Mouse (Mus musculus) left cerebral cortex, adult 18-20 months (tissue): Measurements from ENCODE around the gene Nr2f2. TPM values are rescaled to one million over a fixed set of nuclear protein-coding genes. Genes with fewer than 3 reads are reported as not detected.

Experiments used
- DNase-seq, 2 experiments: peaks; one replicate each; pipeline ENCODE4 v3.0.0; 2021 to 2022; ENCODE audit warnings: low spot score in 2 of 2, mixed read lengths in 1 of 2
- total RNA-seq, 2 experiments: library from RNA; stranded (reverse); gene quantifications; 2 replicates each; pipeline ENCODE4 v1.2.3; 2021

Nr2f2 gene
- total RNA-seq, 2 experiments from 2014 or later, result 35.3 to 42.7 TPM

DNA sequence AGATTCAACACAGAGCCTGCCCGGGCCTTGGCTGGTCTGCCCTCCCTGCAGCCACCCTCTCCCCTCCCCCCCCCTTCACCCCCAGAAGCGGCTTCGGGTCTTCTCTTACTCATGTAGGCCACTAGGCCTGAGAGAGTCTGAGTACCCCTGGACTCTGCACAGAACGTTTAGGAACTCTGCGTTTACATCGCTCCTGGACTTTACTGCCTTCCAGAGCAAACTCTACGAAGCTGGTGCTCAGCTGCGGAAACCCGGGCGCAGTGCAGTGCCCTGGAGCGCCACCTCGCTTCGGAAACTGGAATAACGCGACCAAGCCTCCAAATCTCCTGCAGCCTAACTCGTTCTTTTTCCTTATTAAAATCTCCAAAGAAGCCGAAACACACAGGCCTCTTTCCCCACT, 31.7 kb downstream of the Nr2f2 start:
- DNase-seq, result peak; percentile 81 to 89

DNA sequence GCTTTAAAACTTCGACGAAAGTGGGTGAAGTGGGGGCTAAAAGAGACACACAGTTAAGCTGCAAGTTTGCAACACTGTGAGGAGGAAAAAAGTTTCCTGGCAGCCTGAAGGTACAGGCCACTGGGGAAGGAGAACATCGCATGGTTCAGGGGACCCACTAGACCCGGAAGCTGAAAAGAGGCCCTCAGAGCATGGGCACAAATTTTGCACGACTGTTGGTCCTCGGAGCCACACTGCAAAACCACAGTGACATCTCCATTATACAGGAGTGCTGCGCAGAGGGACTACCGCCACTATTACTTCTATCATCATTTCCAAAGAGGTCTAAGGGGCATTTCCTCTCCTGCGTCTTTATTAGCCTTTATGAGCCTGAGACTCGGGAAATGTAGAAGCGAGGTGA, 32.7 kb downstream of the Nr2f2 start:
- no peak for DNase-seq

DNA sequence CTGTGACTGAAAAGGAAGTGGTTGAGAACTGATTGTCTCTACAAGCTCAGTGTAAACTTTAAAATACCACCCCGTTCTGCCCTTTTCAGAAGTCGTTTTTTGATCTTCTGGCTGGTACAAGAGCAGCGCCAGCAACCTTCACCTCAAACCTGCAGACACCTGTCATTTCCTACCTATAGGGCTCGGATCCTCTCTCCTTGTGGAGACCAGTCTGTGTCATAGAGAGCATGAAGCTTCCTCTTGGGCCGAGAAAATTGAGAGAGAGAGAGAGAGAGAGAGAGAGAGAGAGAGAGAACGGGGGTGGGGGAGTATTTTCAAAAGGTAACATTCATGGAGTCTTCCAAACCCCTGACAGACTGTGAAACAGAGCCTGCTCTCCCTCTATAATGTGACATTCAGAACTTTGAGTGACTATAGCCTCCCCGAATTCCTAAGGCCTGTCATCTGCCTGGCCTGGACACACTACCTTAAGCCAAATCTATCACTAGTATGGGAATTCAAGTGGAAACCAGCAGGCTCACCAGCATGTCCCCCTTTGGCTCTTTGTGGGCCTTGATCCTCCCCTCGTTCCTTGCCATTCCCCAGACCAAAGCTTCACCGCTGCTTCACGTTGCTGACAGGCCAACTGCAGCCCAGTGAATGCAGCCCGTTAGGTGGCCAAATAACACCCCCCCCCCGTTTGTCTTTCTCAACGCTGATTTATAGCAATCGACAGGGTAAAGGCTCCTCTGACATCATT, 33.4 kb downstream of the Nr2f2 start:
- no peak for DNase-seq

DNA sequence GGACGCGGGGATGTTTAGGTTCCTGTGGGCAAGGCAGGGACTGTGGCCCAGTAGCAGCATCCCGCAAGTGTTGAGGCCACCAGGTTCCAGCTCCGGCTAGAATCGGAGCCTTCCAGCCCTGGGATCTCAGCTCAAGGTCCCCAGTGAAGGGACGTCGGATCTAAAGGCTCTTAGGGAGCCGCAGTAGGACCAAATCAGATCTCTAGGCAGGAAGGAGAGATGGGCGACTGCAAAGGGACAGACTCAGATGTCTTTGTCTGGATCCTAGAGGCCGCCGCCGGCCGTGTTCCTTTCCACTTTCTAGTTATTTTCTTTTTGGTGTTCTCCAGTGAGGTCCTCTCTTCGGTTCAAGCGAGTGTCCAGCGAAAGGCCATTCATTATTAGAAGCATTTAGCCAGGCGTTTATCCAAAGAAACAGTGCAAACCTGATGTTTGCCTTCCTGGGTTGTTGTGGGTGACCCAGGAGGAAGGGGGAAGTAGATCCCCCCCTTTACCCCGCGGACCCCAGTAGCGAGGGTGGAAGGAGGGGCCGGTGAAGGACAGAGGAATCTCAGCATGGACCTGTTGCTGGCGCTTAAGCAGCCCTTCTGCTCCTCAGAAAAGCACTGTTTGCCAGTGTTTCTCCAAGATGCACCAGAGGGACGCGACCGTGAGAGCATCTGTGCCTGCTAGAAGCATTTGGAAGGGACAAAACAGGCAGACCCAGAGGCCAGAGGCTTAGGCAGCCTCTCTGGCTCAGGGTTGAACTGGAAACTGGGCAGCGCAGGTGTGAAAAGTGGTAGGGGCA, 34.3 kb downstream of the Nr2f2 start:
- DNase-seq, result no peak

DNA sequence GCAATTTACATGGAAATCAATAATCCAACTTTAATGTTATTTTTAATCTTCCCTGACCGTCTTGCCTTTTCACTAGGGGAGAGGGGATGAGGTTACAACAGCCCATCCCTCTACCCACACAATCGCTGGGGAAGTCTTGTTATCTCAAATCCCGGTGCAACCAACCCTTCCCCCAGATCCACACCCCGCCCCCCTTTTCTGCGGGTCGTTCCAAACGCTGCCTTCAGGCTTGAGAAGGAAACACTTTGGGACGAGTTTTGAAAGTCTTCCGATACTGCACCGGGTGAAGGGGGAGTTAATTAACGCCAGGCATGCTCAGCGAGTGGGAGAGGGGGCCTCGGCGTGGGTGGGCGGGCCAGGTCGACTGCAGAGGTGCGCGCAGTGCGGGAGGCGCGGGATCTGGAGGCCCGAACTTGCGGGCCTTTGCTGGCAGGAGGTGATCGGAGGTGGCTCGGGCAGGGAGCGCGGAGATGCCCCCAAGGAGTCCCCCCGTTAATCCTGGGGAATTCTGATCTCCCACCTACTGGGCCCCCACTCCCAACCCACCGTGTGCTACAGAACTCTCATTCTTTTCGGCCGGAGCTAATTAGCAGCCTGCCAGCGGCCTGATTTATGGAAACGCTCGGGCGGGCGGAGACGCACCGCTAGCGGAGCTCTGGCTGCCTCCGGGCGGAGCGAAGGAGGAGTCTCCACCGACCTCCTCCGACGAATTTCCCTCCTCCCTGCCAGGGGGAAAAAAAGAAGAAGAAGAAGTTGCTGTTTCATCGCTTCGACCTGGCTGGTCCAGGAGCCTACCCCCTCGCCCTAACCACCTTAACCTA, 35.1 kb downstream of the Nr2f2 start:
- DNase-seq, result no peak

DNA sequence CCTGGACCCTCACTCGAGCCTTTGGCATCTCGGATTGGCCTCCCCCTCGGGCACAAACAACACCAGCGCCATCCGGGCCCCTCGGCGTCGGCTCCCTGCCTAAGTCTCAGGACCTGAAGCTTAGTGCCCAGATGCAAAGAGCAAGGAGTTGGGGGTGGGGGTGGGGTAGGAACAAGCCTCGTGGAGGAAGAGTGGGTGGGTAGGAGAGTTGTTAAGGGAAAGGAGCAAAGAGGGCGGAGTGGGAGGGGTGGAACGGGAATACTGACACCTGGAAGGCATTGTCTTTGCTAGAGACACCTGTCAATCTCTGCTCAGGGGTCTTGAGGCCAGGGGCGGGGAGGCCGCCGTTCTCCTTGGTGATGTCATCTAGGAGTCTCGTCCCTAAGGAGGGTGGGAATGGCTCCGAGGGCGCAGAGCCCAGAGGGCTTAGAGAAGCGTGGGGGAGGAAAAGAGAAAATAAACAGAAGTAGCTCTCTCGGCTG, 35.7 kb downstream of the Nr2f2 start:
- no peak for DNase-seq

DNA sequence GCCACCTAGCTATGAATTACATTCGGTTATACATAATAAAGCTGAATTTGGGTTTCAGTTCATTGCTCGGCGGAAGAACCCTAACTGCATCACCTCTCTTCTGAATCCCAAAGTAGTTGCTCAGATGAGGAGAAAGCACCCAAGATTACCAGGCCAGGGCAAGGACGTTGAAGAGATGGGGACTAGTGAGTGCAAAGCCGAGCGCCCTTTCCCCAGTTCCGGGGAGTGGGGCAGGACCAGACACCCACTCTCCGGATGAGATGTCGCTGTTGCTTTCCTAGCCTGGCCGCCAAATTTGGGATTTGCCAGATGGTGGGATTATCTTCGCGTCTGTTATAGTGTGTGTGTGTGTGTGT, 36.4 kb downstream of the Nr2f2 start:
- DNase-seq, result no peak

DNA sequence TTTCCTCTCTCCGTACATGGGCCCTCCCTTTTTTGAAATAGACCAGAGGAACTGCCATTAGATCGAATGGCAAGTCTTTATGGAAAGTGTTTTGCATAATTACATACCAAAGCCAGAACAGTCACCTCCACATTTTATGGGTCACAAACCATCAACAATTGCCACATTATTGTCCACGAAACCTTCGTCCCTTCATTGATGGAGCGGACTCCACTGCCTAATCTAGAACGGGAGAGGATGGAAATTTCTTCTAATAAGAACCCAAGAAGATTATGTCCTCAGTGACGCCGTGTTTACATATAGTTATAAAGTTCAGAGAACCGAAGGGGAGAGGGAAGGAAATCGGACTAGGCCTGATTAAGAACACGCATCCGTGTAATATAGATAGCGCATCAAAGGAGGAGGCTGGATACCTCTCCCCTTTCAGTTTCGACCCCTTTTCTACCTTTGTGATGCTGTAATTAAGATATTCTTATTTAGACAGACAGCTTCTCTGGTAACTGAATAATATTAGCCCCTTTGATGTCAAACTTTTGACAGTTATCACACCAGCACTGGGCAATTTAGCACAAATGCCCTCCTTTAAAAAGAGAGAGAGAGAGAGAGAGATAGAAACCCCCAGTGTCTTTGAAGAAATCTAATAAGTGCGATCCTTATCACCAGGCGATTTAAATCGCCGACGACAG, 36.9 kb downstream of the Nr2f2 start:
- no peak for DNase-seq

DNA sequence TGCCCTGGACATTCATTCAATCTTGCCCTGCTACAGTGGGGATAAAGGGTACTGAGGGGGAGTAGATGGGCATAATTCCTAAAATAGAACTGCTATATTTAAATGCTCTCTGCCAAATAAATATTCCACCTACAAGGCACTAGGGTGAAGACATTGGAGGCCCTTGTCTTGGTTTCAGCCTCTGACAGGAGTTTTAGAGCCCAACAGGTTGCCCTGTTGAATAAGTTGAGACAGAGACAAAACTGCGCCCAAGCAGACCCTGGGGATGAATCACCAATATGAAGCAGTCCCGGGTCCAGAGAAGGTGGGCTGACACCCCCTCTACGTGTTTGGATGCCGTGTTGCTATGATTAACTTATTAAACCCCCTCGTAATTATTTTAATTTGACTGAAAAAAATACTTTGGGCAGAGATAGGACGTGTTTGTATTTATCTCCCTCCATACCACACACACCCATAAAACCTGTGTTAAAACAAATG, 37.5 kb downstream of the Nr2f2 start:
- no peak for DNase-seq

DNA sequence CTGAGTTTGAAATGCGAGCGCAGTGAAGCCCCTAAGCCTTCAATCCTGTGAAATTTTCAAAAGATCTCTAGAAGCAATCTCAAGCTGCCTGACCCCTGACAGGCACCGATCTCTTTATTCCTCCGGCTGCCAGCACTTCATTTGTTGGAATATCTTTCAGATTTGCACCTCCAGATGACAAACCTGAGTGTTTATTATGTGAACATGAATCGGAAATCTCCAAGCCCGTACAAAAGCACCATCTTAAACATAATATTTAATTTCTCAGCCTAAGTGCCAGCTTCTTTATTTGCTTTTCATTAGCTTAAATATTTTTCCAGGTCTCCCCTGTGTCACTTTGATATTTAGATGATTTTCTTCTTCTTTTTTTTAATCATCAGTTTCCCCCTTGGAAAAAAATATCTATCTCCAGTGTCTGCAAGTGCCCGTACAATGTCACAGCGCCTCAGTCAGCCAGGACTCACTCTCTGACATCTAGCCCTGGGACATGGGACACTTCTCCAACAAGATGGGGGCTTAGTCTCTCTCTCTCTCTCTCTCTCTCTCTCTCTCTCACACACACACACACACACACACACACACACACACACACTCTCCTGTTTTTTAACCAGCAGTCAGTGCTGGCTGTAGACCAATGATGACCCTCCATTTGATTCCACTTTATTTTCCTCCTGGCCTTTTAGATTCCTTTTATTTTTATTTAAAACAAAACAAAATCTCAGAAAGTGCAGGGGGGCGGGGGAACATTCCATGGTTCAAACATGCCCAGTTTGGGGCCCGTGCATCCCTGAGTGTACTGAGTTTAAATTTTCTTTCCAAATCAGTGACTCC, 38.1 kb downstream of the Nr2f2 start:
- no peak for DNase-seq

DNA sequence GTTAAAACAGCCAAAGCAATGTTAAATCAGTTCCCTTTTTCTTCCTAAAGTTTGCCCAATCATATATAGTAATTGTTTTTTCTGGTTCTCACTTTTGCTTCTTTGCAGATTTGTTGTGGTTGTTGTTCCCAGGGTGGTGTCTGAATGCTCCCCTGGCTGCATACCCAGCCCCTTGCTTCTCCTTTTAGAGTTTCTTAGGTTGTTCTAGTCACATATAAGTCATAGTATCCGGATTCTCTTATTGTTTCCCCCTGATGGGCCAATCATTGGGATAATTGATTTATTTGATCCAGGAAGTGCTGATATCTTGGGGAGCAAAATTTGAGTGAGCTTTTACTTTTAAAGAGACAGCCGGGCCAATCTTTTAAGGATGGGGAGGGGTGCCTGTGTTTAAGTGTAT, 39.3 kb downstream of the Nr2f2 start:
- DNase-seq, result no peak

DNA sequence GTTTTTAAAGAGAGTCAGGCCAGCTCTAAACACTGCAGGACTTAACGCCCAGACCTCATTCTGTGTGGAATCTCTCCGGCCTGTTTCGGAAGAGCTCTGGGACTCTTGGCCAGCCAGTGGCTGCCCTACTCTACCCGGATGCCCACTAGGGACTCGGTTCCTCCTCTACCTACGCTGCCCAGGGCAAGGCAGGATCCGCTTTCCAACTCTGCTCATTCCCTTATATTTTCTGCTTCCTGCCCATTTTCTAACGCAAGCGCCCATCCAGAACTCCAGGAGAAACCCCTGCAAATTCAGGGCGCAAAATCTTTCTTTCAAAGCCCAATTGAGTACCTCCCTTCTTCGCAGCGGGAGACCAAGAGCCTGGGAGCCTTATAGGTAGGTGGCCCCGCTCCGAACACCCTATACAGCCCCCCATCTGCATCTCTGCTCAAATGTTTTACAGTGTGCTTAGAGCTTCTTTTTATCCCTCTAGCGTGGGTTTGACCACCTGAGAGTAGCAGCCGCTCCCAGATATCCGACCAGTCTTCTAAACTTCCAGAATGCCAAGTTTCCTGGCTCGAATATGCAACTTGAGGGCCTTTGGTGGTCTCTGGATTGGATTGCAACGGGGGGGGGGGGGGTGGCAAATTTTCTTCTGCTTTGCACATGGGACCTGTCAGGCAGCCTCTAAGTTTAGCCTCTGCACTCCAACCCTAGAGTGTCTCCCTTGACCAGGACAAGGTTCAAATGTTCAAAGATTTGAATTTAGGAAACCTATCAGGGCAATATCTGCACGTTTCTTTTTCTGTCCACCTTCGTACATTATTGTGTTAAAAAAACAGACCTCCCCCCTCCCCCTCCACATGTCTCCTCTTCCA, 40.1 kb downstream of the Nr2f2 start:
- DNase-seq, result no peak

DNA sequence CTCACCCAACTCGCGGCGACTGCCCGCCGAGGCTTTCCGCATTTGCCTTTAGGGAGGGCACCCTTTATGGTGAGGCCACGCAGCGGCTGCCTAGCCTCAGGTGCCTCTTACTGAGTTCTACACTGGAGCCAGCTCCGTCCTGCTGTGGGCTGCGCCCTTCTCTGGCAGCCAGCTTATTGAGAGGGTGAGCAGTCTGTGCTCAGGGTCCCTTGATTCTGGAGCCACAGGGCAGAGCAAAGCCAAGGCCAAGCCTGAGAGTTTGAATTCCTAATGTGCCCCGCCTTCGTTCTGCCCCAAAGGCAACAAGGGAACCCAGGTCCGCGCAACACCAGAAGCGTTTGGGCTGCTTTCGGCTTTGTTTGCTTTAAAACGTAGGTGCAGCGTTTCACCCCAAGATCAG, 41.2 kb downstream of the Nr2f2 start:
- DNase-seq, result no peak

DNA sequence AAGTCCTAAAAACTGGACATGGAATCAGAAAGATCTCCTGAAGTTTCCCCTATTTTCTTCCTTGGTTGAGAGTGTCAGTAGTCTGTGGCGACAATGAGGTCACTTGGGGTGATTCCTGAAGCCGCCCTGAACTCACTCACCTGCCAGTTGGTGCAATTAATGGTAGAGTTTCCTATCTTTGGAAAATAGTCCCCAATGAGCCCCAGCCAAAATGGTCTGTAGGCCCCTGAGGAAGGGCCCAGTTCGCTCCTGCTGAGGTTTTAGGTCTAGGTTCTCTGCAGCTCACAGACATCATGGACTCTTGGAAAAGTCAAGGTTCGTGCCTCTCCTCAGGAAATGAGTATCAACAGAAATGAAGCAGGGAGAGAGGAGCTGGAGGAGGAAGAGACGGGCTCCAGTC, 42.0 kb downstream of the Nr2f2 start:
- DNase-seq, result no peak

DNA sequence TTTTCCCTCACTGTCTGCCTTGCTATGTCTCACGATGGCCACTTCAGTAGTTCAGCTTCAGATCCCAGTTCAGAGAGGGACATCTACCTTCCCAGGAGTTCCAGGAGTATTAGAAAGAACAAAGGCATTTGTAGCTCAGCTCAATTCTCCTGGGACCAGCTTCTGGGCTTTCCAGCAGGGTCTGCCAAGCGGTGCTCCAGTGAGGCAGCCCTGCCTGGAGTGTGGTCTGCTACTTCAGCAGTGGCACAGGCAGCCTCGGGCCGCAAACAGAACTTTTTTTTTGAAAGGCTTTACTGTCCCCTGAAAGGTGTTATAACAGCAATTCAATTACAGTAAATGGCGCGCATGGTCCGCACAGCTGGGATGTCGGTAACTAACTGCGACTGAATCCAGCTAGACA, 42.5 kb downstream of the Nr2f2 start:
- DNase-seq, result no peak

DNA sequence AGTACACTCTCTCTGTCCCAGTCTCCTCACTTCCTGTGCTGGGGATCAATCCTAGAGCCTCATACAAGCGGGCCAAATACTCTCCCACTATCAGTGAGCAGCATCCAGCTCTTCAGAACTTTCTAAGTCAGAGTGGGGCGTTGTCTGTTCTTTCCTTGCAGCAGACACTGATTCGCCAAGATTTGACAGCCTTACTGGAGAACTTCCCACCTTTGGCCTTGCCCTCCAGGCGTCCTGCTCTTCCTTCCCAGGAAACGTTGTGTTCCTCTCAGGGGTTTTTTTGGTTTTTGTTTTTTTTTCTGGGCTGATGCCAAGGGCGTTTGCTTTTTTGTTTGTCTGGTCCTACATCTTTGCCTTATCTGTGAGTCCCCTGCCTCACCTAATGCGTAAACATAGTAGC, 60.8 kb downstream of the Nr2f2 start:
- DNase-seq, result no peak

DNA sequence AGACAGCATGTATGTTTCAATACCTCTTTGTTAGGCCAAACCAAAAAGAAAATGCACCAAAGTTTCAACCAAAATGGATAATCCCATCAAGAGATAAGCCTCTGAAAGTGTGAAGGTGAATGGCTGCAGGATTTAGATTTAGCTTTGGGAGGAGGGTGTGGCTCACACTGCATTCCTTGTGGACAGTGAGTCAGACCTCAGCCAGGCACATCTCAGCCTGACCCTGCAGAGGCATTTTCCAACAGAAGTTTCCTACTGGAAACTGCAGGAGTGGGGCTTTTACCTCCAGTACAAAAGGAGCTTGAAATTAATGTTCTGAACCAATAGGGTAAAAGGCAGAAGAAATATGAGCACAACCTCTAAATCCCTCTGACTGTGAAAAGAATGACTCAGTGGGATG, 62.1 kb downstream of the Nr2f2 start:
- DNase-seq, result no peak
